Mouse (Mus musculus) testis, adult 2 months (tissue): ENCODE data around the gene Tlr5.

Experiments used
- CTCF ChIP-seq: fragments of 200-500 bp; IDR thresholded peaks from 2 replicates; pipeline ENCODE4 v1.5.1; 2012; ENCODE audit warnings: low read depth, mild to moderate bottlenecking, inconsistent platforms, low read length, moderate library complexity; ENCODE audit not compliant: control insufficient read depth, insufficient read depth, insufficient replicate concordance
- POLR2A ChIP-seq: fragments of 200-500 bp; IDR thresholded peaks from 2 replicates; pipeline ENCODE4 v1.6.1; 2012; ENCODE audit warnings: low read depth, mild to moderate bottlenecking, inconsistent platforms, low read length, moderate library complexity; ENCODE audit not compliant: control insufficient read depth

GRCm38 (mm10) chr1:182909596-182909995 is 45.0 kb upstream of the Tlr5 start:
- TF ChIP-seq CTCF (no peak), POLR2A (no peak)
